In genomic region chr9:64809851-64810250, GRCm38 (mm10) we compare ENCODE assay signal across 17 mouse cellular contexts. TPM values are rescaled to one million over a fixed set of nuclear protein-coding genes. Genes with fewer than 3 reads are reported as not detected.
DNase-seq lines count a peak whose midpoint lies in the region; ATAC-seq and TF ChIP-seq lines count a peak whose summit lies in the region.
"Had no signal": no experiment of that assay in that cellular context is flagged by ENCODE, and none has a peak within 500 bp of the region (broad histone marks: within the 10 kb centered on the region; RNA-seq: fewer than 3 reads in every experiment).

No protein-coding gene starts in this region.

- no peak for TF ChIP-seq EP300 in liver, embryonic 14.5 days (IDR thresholded peaks at IDR 0.05; ENCODE audit: low read depth)

- no peak for DNase-seq in hindbrain, embryonic 11.5 days (ENCODE audit: low spot score)
- DNase-seq in spleen, adult 2 months (ENCODE audit: low read depth in 1 of 2, low spot score in 2 of 2): no peak
- no peak for DNase-seq in spleen, adult 12 weeks (ENCODE audit: low spot score)
- no peak for DNase-seq in liver, embryonic 14.5 days (ENCODE audit: low read depth in 3 of 3, low spot score in 3 of 3)
- no peak for DNase-seq in thymus, adult 2 months
- no peak for DNase-seq in left cerebral cortex, postnatal 36 days (ENCODE audit: low spot score in 2 of 2)
- DNase-seq: cerebellum, postnatal 10 days; heart, postnatal 36 days; kidney, adult 18-20 months; kidney, postnatal 14 days; lung, postnatal 10 days; thymus, adult 18-20 months had no signal

- 69% methylated on average over 3 of the region's 3 CpGs for WGBS in hindbrain, embryonic 15.5 days
- WGBS in hindbrain, embryonic 11.5 days: 74% methylated on average over 3 of the region's 3 CpGs
- 84% methylated on average over 3 of the region's 3 CpGs for WGBS in spleen, adult 2 months
- 74% methylated on average over 3 of the region's 3 CpGs for WGBS in liver, embryonic 14.5 days (ENCODE audit: insufficient replicate concordance)
- 90% methylated on average over 3 of the region's 3 CpGs for WGBS in thymus, adult 2 months

- TF ChIP-seq CTCF in spleen, adult 2 months (IDR thresholded peaks at IDR 0.05; ENCODE audit: extremely low read depth, insufficient read depth, insufficient read length, insufficient replicate concordance): no peak
- TF ChIP-seq CTCF in liver, embryonic 14.5 days (IDR thresholded peaks at IDR 0.05; ENCODE audit: low read depth): no peak
- TF ChIP-seq CTCF in thymus, adult 2 months (IDR thresholded peaks at IDR 0.05; ENCODE audit: borderline replicate concordance, control insufficient read depth, extremely low read depth, insufficient read depth, low read length, poor library complexity): no peak

- no peak for ATAC-seq in hindbrain, embryonic 15.5 days (ENCODE audit: low FRiP score, low read depth)
- ATAC-seq in hindbrain, embryonic 11.5 days (ENCODE audit: low FRiP score): no peak
- ATAC-seq in liver, embryonic 14.5 days (ENCODE audit: insufficient read depth): no peak
- ATAC-seq: forebrain, embryonic 13.5 days had no signal

- no peaks in the 10 kb centered on the region for H3K27me3 ChIP-seq in hindbrain, embryonic 15.5 days
- no peaks in the 10 kb centered on the region for H3K27me3 ChIP-seq in hindbrain, embryonic 11.5 days (ENCODE audit: control insufficient read depth, insufficient read depth, low read length)
- no peaks in the 10 kb centered on the region for H3K27me3 ChIP-seq in spleen, adult 2 months (ENCODE audit: control insufficient read depth, insufficient read depth, low read length)
- no peaks in the 10 kb centered on the region for H3K27me3 ChIP-seq in liver, embryonic 14.5 days (ENCODE audit: control insufficient read depth, insufficient read depth, low read length)
- H3K27me3 ChIP-seq in thymus, adult 2 months (ENCODE audit: control insufficient read depth, insufficient read depth, low read length): no peaks in the 10 kb centered on the region
- H3K27me3 ChIP-seq: forebrain, embryonic 13.5 days; heart, embryonic 13.5 days; limb, embryonic 15.5 days had no signal

- no peaks in the 10 kb centered on the region for H3K9me3 ChIP-seq in hindbrain, embryonic 15.5 days
- H3K9me3 ChIP-seq in hindbrain, embryonic 11.5 days (ENCODE audit: control insufficient read depth, low read length): no peaks in the 10 kb centered on the region
- H3K9me3 ChIP-seq in liver, embryonic 14.5 days (ENCODE audit: control insufficient read depth, low read length): no peaks in the 10 kb centered on the region
- H3K9me3 ChIP-seq: forebrain, embryonic 13.5 days; G1E; heart, embryonic 13.5 days; limb, embryonic 15.5 days had no signal

- 0 out of 2 replicates have a peak overlapping the region, but pooled peaks have one; percentile 15 for H3K27ac ChIP-seq in hindbrain, embryonic 15.5 days (replicated peaks)
- H3K27ac ChIP-seq in hindbrain, embryonic 11.5 days (ENCODE audit: low read depth, low read length): no peak overlapping the region
- H3K27ac ChIP-seq in spleen, adult 2 months (ENCODE audit: insufficient read depth, low read length): peak overlapping the region; percentile 33; the same call in 1 of the 2 replicates
- peak overlapping the region; percentile 97 for H3K27ac ChIP-seq in liver, embryonic 14.5 days
- no peak overlapping the region for H3K27ac ChIP-seq in thymus, adult 2 months (ENCODE audit: control insufficient read depth, insufficient read depth, low read length)
- H3K27ac ChIP-seq: forebrain, embryonic 13.5 days had no signal

- H3K36me3 ChIP-seq in hindbrain, embryonic 15.5 days: no peaks in the 10 kb centered on the region
- no peaks in the 10 kb centered on the region for H3K36me3 ChIP-seq in hindbrain, embryonic 11.5 days (ENCODE audit: control insufficient read depth, insufficient read depth, low read length)
- no peaks in the 10 kb centered on the region; the same call in 1 of the 2 replicates for H3K36me3 ChIP-seq in spleen, adult 2 months (ENCODE audit: control insufficient read depth, insufficient read depth, low read length)
- H3K36me3 ChIP-seq in liver, embryonic 14.5 days (replicated peaks; ENCODE audit: control insufficient read depth, insufficient read depth, low read depth): peaks cover 8% of the 10 kb centered on the region
- H3K36me3 ChIP-seq in thymus, adult 2 months (ENCODE audit: control insufficient read depth, insufficient read depth, low read length): no peaks in the 10 kb centered on the region
- H3K36me3 ChIP-seq: heart, embryonic 13.5 days; limb, embryonic 15.5 days had no signal

- no peak overlapping the region for H3K4me3 ChIP-seq in hindbrain, embryonic 15.5 days
- no peak overlapping the region for H3K4me3 ChIP-seq in hindbrain, embryonic 11.5 days (ENCODE audit: low read depth, low read length)
- H3K4me3 ChIP-seq in spleen, adult 2 months (ENCODE audit: extremely low read depth, insufficient read depth, insufficient read length): no peak overlapping the region
- H3K4me3 ChIP-seq in liver, embryonic 14.5 days (ENCODE audit: insufficient read depth in 1 of 2, low read depth in 2 of 2, low read length in 2 of 2): peak overlapping the region; percentile 20 to 86; a peak in 3 of 4 replicates
- no peak overlapping the region for H3K4me3 ChIP-seq in thymus, adult 2 months (ENCODE audit: control insufficient read depth, insufficient read depth, low read length)

- H3K4me2 ChIP-seq in hindbrain, embryonic 15.5 days: no peak overlapping the region
- no peak overlapping the region for H3K4me2 ChIP-seq in hindbrain, embryonic 11.5 days (replicated peaks; ENCODE audit: low read depth, low read length)
- H3K4me2 ChIP-seq in liver, embryonic 14.5 days (ENCODE audit: low read depth): peak overlapping the region; percentile 96

- TF ChIP-seq POLR2A in spleen, adult 2 months (IDR thresholded peaks at IDR 0.05; ENCODE audit: low read depth, low read length): no peak
- TF ChIP-seq POLR2A in thymus, adult 2 months (IDR thresholded peaks at IDR 0.05; ENCODE audit: control insufficient read depth, extremely low read depth, insufficient read depth, low read length, poor library complexity): no peak

- intact Hi-C loops in left cerebral cortex, postnatal 36 days (cut with DNase I): loop anchor here (2.0 kb wide), 2 partner anchors 21 to 73 kb away; partner anchors contain the start of gene Rab11a

- peaks cover 24% of the 10 kb centered on the region for H3K4me1 ChIP-seq in hindbrain, embryonic 15.5 days (replicated peaks)
- 0 out of 2 replicates have a peak, but pooled peaks cover 2% of the 10 kb centered on the region for H3K4me1 ChIP-seq in hindbrain, embryonic 11.5 days (replicated peaks; ENCODE audit: control insufficient read depth, insufficient read depth, low read length)
- peaks cover 7% of the 10 kb centered on the region; the same call in 1 of the 2 replicates for H3K4me1 ChIP-seq in spleen, adult 2 months (ENCODE audit: control insufficient read depth, insufficient read depth, insufficient read length)
- H3K4me1 ChIP-seq in liver, embryonic 14.5 days (replicated peaks; ENCODE audit: control insufficient read depth in 2 of 2, insufficient read depth in 2 of 2, low read length in 1 of 2): peaks cover 62% of the 10 kb centered on the region in 2 experiments
- no peaks in the 10 kb centered on the region for H3K4me1 ChIP-seq in thymus, adult 2 months (replicated peaks; ENCODE audit: control insufficient read depth, insufficient read depth, low read length)

- no peak overlapping the region for H3K9ac ChIP-seq in hindbrain, embryonic 15.5 days
- H3K9ac ChIP-seq in hindbrain, embryonic 11.5 days (ENCODE audit: low read depth, low read length): no peak overlapping the region
- H3K9ac ChIP-seq in liver, embryonic 14.5 days (replicated peaks): peak overlapping the region; percentile 95
- H3K9ac ChIP-seq: limb, embryonic 15.5 days had no signal

RNA-seq across cellular contexts. Expression of gene Dennd4a, which starts 1.3 kb away (rescaled TPM):
- polyA plus RNA-seq in hindbrain, embryonic 15.5 days (2015; fragmentation: Nextera tagmentation; extraction: Ambion mirVana): 10.9 and 11.1 TPM in 2 replicates
- 10.1 and 12.0 TPM in 2 replicates for polyA plus RNA-seq in hindbrain, embryonic 11.5 days (2014; fragmentation: Nextera tagmentation; extraction: Ambion mirVana)
- polyA plus RNA-seq in spleen, adult 2 months (2012; rRNA removed): 22.2 and 25.9 TPM in 2 replicates
- 29.0 and 36.1 TPM in 2 replicates for polyA plus RNA-seq in liver, embryonic 14.5 days (2012; rRNA removed)
- 29.3 and 32.5 TPM in 2 replicates for polyA plus RNA-seq in liver, embryonic 14.5 days (2014; fragmentation: Nextera tagmentation; extraction: Ambion mirVana)
- polyA plus RNA-seq in thymus, adult 2 months (2012; rRNA removed): 10.9 and 12.3 TPM in 2 replicates
- total RNA-seq in left cerebral cortex, postnatal 36 days (2021): 10 to 100 TPM; 58.2 to 62.8 TPM

Comparison
In these comparisons a context has a peak if more than half of its experiments do, and no peak if none do; other contexts are left out.
1. H3K27ac ChIP-seq: peak in hindbrain, embryonic 15.5 days (single experiment), spleen, adult 2 months (single experiment) and liver, embryonic 14.5 days (single experiment); none in hindbrain, embryonic 11.5 days (single experiment) and thymus, adult 2 months (single experiment).
2. H3K4me3 ChIP-seq: peak in liver, embryonic 14.5 days (2 of 2); none in hindbrain, embryonic 15.5 days (single experiment), hindbrain, embryonic 11.5 days (single experiment), spleen, adult 2 months (single experiment) and thymus, adult 2 months (single experiment).